Mouse (Mus musculus): ENCODE results near the gene Olfr584. TPM values are rescaled to one million over a fixed set of nuclear protein-coding genes. Genes with fewer than 3 reads are reported as not detected.

Gene Olfr584
- not detected in 2 replicates for polyA plus RNA-seq (2015; fragmentation: Nextera tagmentation; extraction: Ambion mirVana)

DNA sequence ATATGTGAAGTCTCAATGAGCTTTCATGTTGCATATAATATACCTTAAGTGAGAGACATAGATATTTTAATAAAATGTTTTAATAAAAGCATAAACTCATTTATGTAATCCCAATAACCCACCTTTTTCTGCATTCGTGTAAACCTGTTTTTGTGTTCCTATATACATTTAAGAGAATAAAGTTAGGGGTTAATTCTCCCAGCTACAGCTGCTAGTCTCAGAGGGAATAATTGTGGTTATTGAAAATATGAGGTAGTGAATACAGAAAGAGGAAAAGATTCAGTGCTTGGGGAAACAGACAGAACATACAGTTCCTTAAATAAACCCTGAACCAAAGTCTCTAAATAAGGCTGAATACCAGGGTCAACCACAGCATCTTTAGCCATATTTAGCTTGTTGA lies at the start of gene Olfr584:
TSS of gene Olfr584 (plus strand) at position 301 of the 400 bp plus-strand sequence.
- Histone ChIP-seq H3K9ac (ENCODE audit: low read length) (no peak within 1 kb of the TSS), H3K4me1 (ENCODE audit: control insufficient read depth, insufficient read depth, low read length) (no peaks in the 10 kb centered on the region), H3K27me3 (ENCODE audit: control insufficient read depth, insufficient read depth, low read length) (no peaks in the 10 kb centered on the region), H3K9me3 (replicated peaks; ENCODE audit: control insufficient read depth, low read length) (no peaks in the 10 kb centered on the region), H3K36me3 (ENCODE audit: control insufficient read depth, insufficient read depth, low read length) (no peaks in the 10 kb centered on the region), H3K4me3 (replicated peaks; ENCODE audit: low read length) (no peak within 1 kb of the TSS), H3K27ac (ENCODE audit: low read length) (no peak within 1 kb of the TSS), H3K4me2 (ENCODE audit: low read depth, low read length) (no peak within 1 kb of the TSS)
- WGBS, result 70% methylated on average over 1 of the region's 1 CpGs
- no peak for ATAC-seq (ENCODE audit: insufficient read depth, low FRiP score)

DNA sequence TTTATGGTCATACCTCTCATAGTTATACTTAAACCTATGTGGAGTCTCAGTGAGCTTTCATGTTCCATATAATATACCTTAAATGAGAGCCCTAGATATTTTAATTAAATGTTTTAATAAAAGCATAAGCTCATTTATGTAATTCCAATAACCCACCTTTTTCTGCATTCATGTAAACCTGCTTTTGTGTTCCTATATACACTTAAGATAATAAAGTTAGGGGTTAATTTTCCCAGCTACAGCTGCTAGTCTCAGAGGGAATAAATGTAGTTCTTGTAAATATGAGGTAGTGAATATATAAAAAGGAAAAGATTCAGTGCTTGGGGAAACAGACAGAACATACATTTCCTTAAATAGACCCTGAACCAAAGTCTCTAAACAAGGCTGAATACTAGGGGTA lies 44.0 kb upstream of the Olfr584 start, which contains the start of gene Olfr582:
TSS of gene Olfr582 (plus strand) at position 301 of the 400 bp plus-strand sequence.
- H3K36me3 ChIP-seq (ENCODE audit: control insufficient read depth, insufficient read depth, low read length), result no peaks in the 10 kb centered on the region
- no peak within 1 kb of the TSS for H3K27ac ChIP-seq (ENCODE audit: low read length)
- no peak for ATAC-seq (ENCODE audit: insufficient read depth, low FRiP score)
- H3K9ac ChIP-seq (ENCODE audit: low read length), result no peak within 1 kb of the TSS
- no peaks in the 10 kb centered on the region for H3K4me1 ChIP-seq (ENCODE audit: control insufficient read depth, insufficient read depth, low read length)
- no peaks in the 10 kb centered on the region for H3K27me3 ChIP-seq (ENCODE audit: control insufficient read depth, insufficient read depth, low read length)
- H3K4me2 ChIP-seq (ENCODE audit: low read depth, low read length), result no peak within 1 kb of the TSS
- H3K4me3 ChIP-seq (replicated peaks; ENCODE audit: low read length), result no peak within 1 kb of the TSS
- H3K9me3 ChIP-seq (replicated peaks; ENCODE audit: control insufficient read depth, low read length), result no peaks in the 10 kb centered on the region

DNA sequence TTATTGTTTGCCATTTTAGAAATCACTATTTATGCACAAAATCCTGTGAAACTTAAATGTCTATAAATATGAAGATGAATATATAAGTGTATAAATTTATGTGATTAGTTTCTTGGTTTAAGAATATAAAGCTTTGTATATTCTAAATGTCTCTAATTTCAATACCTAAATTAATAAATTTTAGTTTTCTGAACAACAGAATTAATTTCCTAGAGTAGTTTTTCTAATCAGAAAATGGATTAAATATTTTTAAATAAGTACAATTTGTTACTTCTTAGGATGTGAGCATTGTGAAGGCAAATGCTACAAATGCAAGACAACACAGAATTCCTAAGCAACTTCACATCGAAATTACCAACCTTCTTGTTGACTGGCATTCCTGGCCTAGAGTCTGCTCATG lies 30.7 kb upstream of the Olfr584 start, which contains the start of gene Olfr583:
TSS of gene Olfr583 (plus strand) at position 301 of the 400 bp plus-strand sequence.
- H3K27ac ChIP-seq (ENCODE audit: low read length), result no peak within 1 kb of the TSS
- WGBS, result 78% methylated on average over 1 of the region's 1 CpGs
- no peaks in the 10 kb centered on the region for H3K36me3 ChIP-seq (ENCODE audit: control insufficient read depth, insufficient read depth, low read length)
- no peak for ATAC-seq (ENCODE audit: insufficient read depth, low FRiP score)
- H3K27me3 ChIP-seq (ENCODE audit: control insufficient read depth, insufficient read depth, low read length), result no peaks in the 10 kb centered on the region
- H3K9ac ChIP-seq (ENCODE audit: low read length), result no peak within 1 kb of the TSS
- H3K9me3 ChIP-seq (replicated peaks; ENCODE audit: control insufficient read depth, low read length), result no peaks in the 10 kb centered on the region
- H3K4me2 ChIP-seq (ENCODE audit: low read depth, low read length), result no peak within 1 kb of the TSS
- no peak within 1 kb of the TSS for H3K4me3 ChIP-seq (replicated peaks; ENCODE audit: low read length)
- no peaks in the 10 kb centered on the region for H3K4me1 ChIP-seq (ENCODE audit: control insufficient read depth, insufficient read depth, low read length)

DNA sequence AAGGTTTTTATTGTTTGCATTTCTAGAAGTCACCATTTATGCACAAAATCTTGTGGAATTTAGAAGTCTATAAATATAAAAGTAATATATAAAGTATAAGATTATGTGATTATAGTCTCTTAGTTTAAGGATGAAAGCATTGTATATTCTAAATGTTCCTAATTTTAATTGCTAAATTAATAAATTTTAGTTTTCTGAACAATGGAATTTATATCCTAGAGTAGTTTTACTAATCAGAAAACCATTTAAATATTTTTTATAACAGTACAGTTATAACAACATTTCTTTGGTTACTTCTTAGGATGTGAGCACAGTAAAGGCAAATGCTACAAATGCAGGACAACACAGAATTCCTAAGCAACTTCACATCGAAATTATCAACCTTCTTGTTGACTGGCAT lies 15.7 kb downstream of the Olfr584 start, which contains the start of gene Olfr585:
TSS of gene Olfr585 (plus strand) at position 301 of the 400 bp plus-strand sequence.
- Histone ChIP-seq H3K27ac (ENCODE audit: low read length) (no peak within 1 kb of the TSS), H3K9me3 (replicated peaks; ENCODE audit: control insufficient read depth, low read length) (no peaks in the 10 kb centered on the region), H3K27me3 (ENCODE audit: control insufficient read depth, insufficient read depth, low read length) (no peaks in the 10 kb centered on the region), H3K4me2 (ENCODE audit: low read depth, low read length) (no peak within 1 kb of the TSS), H3K4me3 (replicated peaks; ENCODE audit: low read length) (no peak within 1 kb of the TSS), H3K36me3 (ENCODE audit: control insufficient read depth, insufficient read depth, low read length) (no peaks in the 10 kb centered on the region), H3K9ac (ENCODE audit: low read length) (no peak within 1 kb of the TSS), H3K4me1 (ENCODE audit: control insufficient read depth, insufficient read depth, low read length) (no peaks in the 10 kb centered on the region)
- WGBS, result 88% methylated on average over 1 of the region's 1 CpGs
- no peak for ATAC-seq (ENCODE audit: insufficient read depth, low FRiP score)

DNA sequence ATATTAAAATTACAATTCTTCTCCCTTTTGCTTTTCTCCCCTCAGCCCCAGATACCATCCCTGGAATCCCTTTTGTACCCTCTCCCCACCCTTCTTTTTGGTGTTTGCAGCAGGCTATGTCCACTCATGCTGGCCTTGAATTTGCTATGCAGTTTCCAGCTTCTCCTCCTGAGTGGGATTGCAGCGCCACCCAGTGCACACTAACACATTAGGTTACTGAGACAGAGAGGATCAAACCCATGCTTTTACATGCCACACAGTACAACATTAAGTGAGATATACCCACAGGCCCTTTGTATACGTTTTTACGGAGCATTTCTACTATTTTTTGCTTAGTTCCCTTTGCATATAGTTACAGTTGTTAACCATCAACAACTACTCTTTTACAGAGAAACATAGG lies 37.7 kb downstream of the Olfr584 start:
- no peak overlapping the region for H3K4me3 ChIP-seq (replicated peaks; ENCODE audit: low read length)
- H3K9ac ChIP-seq (ENCODE audit: low read length), result no peak overlapping the region
- WGBS, result 39% methylated on average over 3 of the region's 3 CpGs
- H3K36me3 ChIP-seq (ENCODE audit: control insufficient read depth, insufficient read depth, low read length), result no peaks in the 10 kb centered on the region
- H3K4me1 ChIP-seq (ENCODE audit: control insufficient read depth, insufficient read depth, low read length), result no peaks in the 10 kb centered on the region
- no peaks in the 10 kb centered on the region for H3K9me3 ChIP-seq (replicated peaks; ENCODE audit: control insufficient read depth, low read length)
- H3K4me2 ChIP-seq (ENCODE audit: low read depth, low read length), result no peak overlapping the region
- no peak for ATAC-seq (ENCODE audit: insufficient read depth, low FRiP score)
- no peaks in the 10 kb centered on the region for H3K27me3 ChIP-seq (ENCODE audit: control insufficient read depth, insufficient read depth, low read length)
- H3K27ac ChIP-seq (ENCODE audit: low read length), result no peak overlapping the region

DNA sequence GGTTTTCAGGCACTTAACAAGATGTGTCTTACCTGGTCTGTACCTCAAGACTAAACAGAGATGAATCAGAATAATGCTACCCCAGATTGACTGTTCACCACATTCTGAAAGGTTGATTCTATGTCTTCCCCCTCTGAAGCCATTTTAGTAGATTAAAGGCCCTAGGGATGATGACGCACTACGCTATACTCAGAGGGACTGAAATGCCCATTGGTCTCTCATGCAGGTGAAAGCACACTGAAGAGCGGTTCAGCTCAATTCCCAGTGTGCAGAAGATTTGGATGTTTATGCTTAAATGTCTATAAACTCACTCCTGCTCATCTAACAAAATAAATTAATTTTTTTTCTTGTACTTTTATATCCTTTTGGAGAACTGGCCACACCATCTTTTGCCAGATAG lies 43.9 kb downstream of the Olfr584 start, which contains the start of gene Olfr586:
TSS of gene Olfr586 (minus strand) at position 101 of the 400 bp plus-strand sequence.
- Histone ChIP-seq H3K4me1 (ENCODE audit: control insufficient read depth, insufficient read depth, low read length) (no peaks in the 10 kb centered on the region), H3K4me2 (ENCODE audit: low read depth, low read length) (no peak within 1 kb of the TSS), H3K27ac (ENCODE audit: low read length) (no peak within 1 kb of the TSS), H3K9me3 (replicated peaks; ENCODE audit: control insufficient read depth, low read length) (no peaks in the 10 kb centered on the region), H3K36me3 (ENCODE audit: control insufficient read depth, insufficient read depth, low read length) (no peaks in the 10 kb centered on the region), H3K9ac (ENCODE audit: low read length) (no peak within 1 kb of the TSS), H3K4me3 (replicated peaks; ENCODE audit: low read length) (no peak within 1 kb of the TSS), H3K27me3 (ENCODE audit: control insufficient read depth, insufficient read depth, low read length) (no peaks in the 10 kb centered on the region)
- no peak for ATAC-seq (ENCODE audit: insufficient read depth, low FRiP score)
- 84% methylated on average over 3 of the region's 3 CpGs for WGBS

Other genes with a start within 250 kb of the Olfr584 start
- gene Olfr566, start 223.1 kb upstream of the Olfr584 start, polyA plus RNA-seq (2015; fragmentation: Nextera tagmentation; extraction: Ambion mirVana), result not detected in 2 replicates
- gene Olfr568, start 204.8 kb upstream of the Olfr584 start, polyA plus RNA-seq (2015; fragmentation: Nextera tagmentation; extraction: Ambion mirVana), result not detected in 2 replicates
- not detected in 2 replicates for gene Olfr569, start 191.0 kb upstream of the Olfr584 start, polyA plus RNA-seq (2015; fragmentation: Nextera tagmentation; extraction: Ambion mirVana)
- gene Olfr570, start 187.3 kb upstream of the Olfr584 start, polyA plus RNA-seq (2015; fragmentation: Nextera tagmentation; extraction: Ambion mirVana), result not detected in 2 replicates
- gene Olfr571, start 164.3 kb upstream of the Olfr584 start, polyA plus RNA-seq (2015; fragmentation: Nextera tagmentation; extraction: Ambion mirVana), result not detected in 2 replicates
- gene Olfr572, start 157.5 kb upstream of the Olfr584 start, polyA plus RNA-seq (2015; fragmentation: Nextera tagmentation; extraction: Ambion mirVana), result not detected in 2 replicates
- gene Olfr573-ps1, start 139.3 kb upstream of the Olfr584 start, polyA plus RNA-seq (2015; fragmentation: Nextera tagmentation; extraction: Ambion mirVana), result not detected in 2 replicates
- gene Olfr574, start 133.4 kb upstream of the Olfr584 start, polyA plus RNA-seq (2015; fragmentation: Nextera tagmentation; extraction: Ambion mirVana), result not detected in 2 replicates
- gene Olfr575, start 123.1 kb upstream of the Olfr584 start, polyA plus RNA-seq (2015; fragmentation: Nextera tagmentation; extraction: Ambion mirVana), result not detected in 2 replicates
- not detected in 2 replicates for gene Olfr576, start 119.2 kb upstream of the Olfr584 start, polyA plus RNA-seq (2015; fragmentation: Nextera tagmentation; extraction: Ambion mirVana)
- gene Olfr577, start 105.9 kb upstream of the Olfr584 start, polyA plus RNA-seq (2015; fragmentation: Nextera tagmentation; extraction: Ambion mirVana), result not detected in 2 replicates
- gene Olfr578, start 92.6 kb upstream of the Olfr584 start, polyA plus RNA-seq (2015; fragmentation: Nextera tagmentation; extraction: Ambion mirVana), result not detected in 2 replicates
- gene Olfr582, start 43.9 kb upstream of the Olfr584 start, polyA plus RNA-seq (2015; fragmentation: Nextera tagmentation; extraction: Ambion mirVana), result not detected in 2 replicates
- gene Olfr583, start 30.6 kb upstream of the Olfr584 start, polyA plus RNA-seq (2015; fragmentation: Nextera tagmentation; extraction: Ambion mirVana), result not detected in 2 replicates
- not detected in 2 replicates for gene Olfr585, start 15.8 kb downstream of the Olfr584 start, polyA plus RNA-seq (2015; fragmentation: Nextera tagmentation; extraction: Ambion mirVana)
- not detected in 2 replicates for gene Olfr586, start 43.8 kb downstream of the Olfr584 start, polyA plus RNA-seq (2015; fragmentation: Nextera tagmentation; extraction: Ambion mirVana)
- gene Olfr588-ps1, start 59.0 kb downstream of the Olfr584 start, polyA plus RNA-seq (2015; fragmentation: Nextera tagmentation; extraction: Ambion mirVana), result not detected in 2 replicates
- gene Olfr589, start 74.5 kb downstream of the Olfr584 start, polyA plus RNA-seq (2015; fragmentation: Nextera tagmentation; extraction: Ambion mirVana), result not detected in 2 replicates
- not detected in 2 replicates for gene Olfr591, start 96.5 kb downstream of the Olfr584 start, polyA plus RNA-seq (2015; fragmentation: Nextera tagmentation; extraction: Ambion mirVana)
- gene Olfr592, start 102.9 kb downstream of the Olfr584 start, polyA plus RNA-seq (2015; fragmentation: Nextera tagmentation; extraction: Ambion mirVana), result not detected in 2 replicates
- not detected in 2 replicates for gene Olfr593, start 130.0 kb downstream of the Olfr584 start, polyA plus RNA-seq (2015; fragmentation: Nextera tagmentation; extraction: Ambion mirVana)
- not detected in 2 replicates for gene Olfr594, start 135.1 kb downstream of the Olfr584 start, polyA plus RNA-seq (2015; fragmentation: Nextera tagmentation; extraction: Ambion mirVana)
- gene Usp17ld, start 170.6 kb downstream of the Olfr584 start, polyA plus RNA-seq (2015; fragmentation: Nextera tagmentation; extraction: Ambion mirVana), result not detected in 2 replicates
- gene Olfr596, start 223.8 kb downstream of the Olfr584 start, polyA plus RNA-seq (2015; fragmentation: Nextera tagmentation; extraction: Ambion mirVana), result not detected in 2 replicates
- not detected in 2 replicates for gene Olfr597, start 234.4 kb downstream of the Olfr584 start, polyA plus RNA-seq (2015; fragmentation: Nextera tagmentation; extraction: Ambion mirVana)
- gene Olfr598, start 241.7 kb downstream of the Olfr584 start, polyA plus RNA-seq (2015; fragmentation: Nextera tagmentation; extraction: Ambion mirVana), result not detected in 2 replicates